Mouse (Mus musculus) embryonic facial prominence, embryonic 12.5 days (tissue): Measurements from ENCODE around the gene Pgf. TPM values are rescaled to one million over a fixed set of nuclear protein-coding genes. Genes with fewer than 3 reads are reported as not detected.

Experiments
- ATAC-seq: fragments of 200-750 bp; cut with Nextera tagmentation; 2 replicates; pipeline ENCODE4 v1.8.0; 2017; ENCODE audit not compliant: insufficient number of reproducible peaks, insufficient read depth, low FRiP score, low TSS enrichment
- H3K27ac ChIP-seq: fragments of 300-500 bp; sonication (generic); 2 replicates; pipeline ENCODE4 v1.5.1; 2016; ENCODE audit warnings: mild to moderate bottlenecking
- H3K27me3 ChIP-seq: fragments of 300-500 bp; sonication (generic); 2 replicates; pipeline ENCODE4 v1.6.1; 2016; ENCODE audit warnings: mild to moderate bottlenecking, moderate library complexity
- H3K36me3 ChIP-seq: fragments of 300-500 bp; sonication (generic); 2 replicates; pipeline ENCODE4 v1.6.1; 2016; ENCODE audit warnings: mild to moderate bottlenecking
- H3K4me1 ChIP-seq: fragments of 300-500 bp; sonication (generic); 2 replicates; pipeline ENCODE4 v1.6.1; 2016
- H3K4me2 ChIP-seq: fragments of 300-500 bp; sonication (generic); replicated peaks from 2 replicates; pipeline ENCODE4 v1.6.1; 2016; ENCODE audit warnings: mild to moderate bottlenecking, moderate library complexity
- H3K4me3 ChIP-seq: fragments of 300-500 bp; sonication (generic); 2 replicates; pipeline ENCODE4 v1.5.1; 2016; ENCODE audit warnings: mild to moderate bottlenecking
- H3K9ac ChIP-seq: fragments of 300-500 bp; sonication (generic); 2 replicates; pipeline ENCODE4 v1.6.1; 2016; ENCODE audit warnings: mild to moderate bottlenecking, moderate library complexity
- H3K9me3 ChIP-seq: fragments of 300-500 bp; sonication (generic); 2 replicates; pipeline ENCODE4 v1.6.1; 2016; ENCODE audit warnings: mild to moderate bottlenecking, moderate library complexity
- WGBS: fragments of 180-500 bp; shearing (Covaris S2); methylation state at CpG from one replicate; pipeline ENCODE4 v1.1.7; 2016; 5-methylcytosine and 5-hydroxymethylcytosine counted together
- polyA plus RNA-seq: library from polyadenylated mRNA; unstranded; fragments of >200 nt; fragmentation: Nextera tagmentation; extraction: Ambion mirVana; gene quantifications from 2 replicates; pipeline ENCODE4 v1.2.1, GENCODE M21; 2016

Pgf gene
- polyA plus RNA-seq, 1 experiment from 2014 or later, result 15.4 TPM

GRCm38 (mm10) chr12:85200929-85201829 lies 23.6 kb upstream of the Pgf start:
- 6% methylated on average over 24 of the region's 24 CpGs for WGBS
- peak; percentile 57; the same call in 1 of the 2 replicates for ATAC-seq
- Histone ChIP-seq H3K4me3 (no peak overlapping the region), H3K36me3 (no peaks in the 10 kb centered on the region), H3K4me1 (peaks cover 49% of the 10 kb centered on the region), H3K27me3 (peaks cover 16% of the 10 kb centered on the region), H3K27ac (peak overlapping the region; percentile 77), H3K9ac (0 out of 2 replicates have a peak overlapping the region, but pooled peaks have one; percentile 24), H3K9me3 (no peaks in the 10 kb centered on the region), H3K4me2 (peak overlapping the region; percentile 36)

- H3K4me1 ChIP-seq, result peaks cover 55% of the 10 kb centered on the region
- no peak for ATAC-seq
- WGBS, result 67% methylated on average over 1 of the region's 1 CpGs
- H3K27me3 ChIP-seq, result peaks cover 16% of the 10 kb centered on the region
- no peaks in the 10 kb centered on the region for H3K36me3 ChIP-seq
- H3K27ac ChIP-seq, result no peak overlapping the region
- H3K9me3 ChIP-seq, result no peaks in the 10 kb centered on the region
- peak overlapping the region; percentile 25; the same call in 1 of the 2 replicates for H3K9ac ChIP-seq
- H3K4me2 ChIP-seq, result no peak overlapping the region
- H3K4me3 ChIP-seq, result no peak overlapping the region
These were observed 22.4 kb upstream of the Pgf start for GRCm38 (mm10) chr12:85199954-85200353.

- Histone ChIP-seq H3K4me3 (no peak overlapping the region), H3K27me3 (peaks cover 16% of the 10 kb centered on the region), H3K9me3 (no peaks in the 10 kb centered on the region), H3K27ac (peak overlapping the region; percentile 57), H3K4me1 (peaks cover 67% of the 10 kb centered on the region), H3K9ac (no peak overlapping the region), H3K4me2 (0 out of 2 replicates have a peak overlapping the region, but pooled peaks have one; percentile 15), H3K36me3 (no peaks in the 10 kb centered on the region)
- WGBS, result 8% methylated on average over 8 of the region's 8 CpGs
- ATAC-seq, result no peak; the same call in 1 of the 2 replicates
These were observed 20.3 kb upstream of the Pgf start for GRCm38 (mm10) chr12:85197936-85198335.

GRCm38 (mm10) chr12:85197371-85197770 lies 19.8 kb upstream of the Pgf start:
- no peaks in the 10 kb centered on the region for H3K36me3 ChIP-seq
- H3K4me3 ChIP-seq, result no peak overlapping the region
- H3K27me3 ChIP-seq, result peaks cover 16% of the 10 kb centered on the region
- H3K4me2 ChIP-seq, result 0 out of 2 replicates have a peak overlapping the region, but pooled peaks have one; percentile 15
- no peak for ATAC-seq
- no peaks in the 10 kb centered on the region for H3K9me3 ChIP-seq
- no peak overlapping the region for H3K9ac ChIP-seq
- WGBS, result 59% methylated on average over 7 of the region's 7 CpGs
- H3K27ac ChIP-seq, result peak overlapping the region; percentile 57
- H3K4me1 ChIP-seq, result peaks cover 72% of the 10 kb centered on the region

- WGBS, result 80% methylated on average over 10 of the region's 10 CpGs
- H3K27me3 ChIP-seq, result peaks cover 16% of the 10 kb centered on the region
- H3K4me1 ChIP-seq, result peaks cover 63% of the 10 kb centered on the region
- no peaks in the 10 kb centered on the region for H3K9me3 ChIP-seq
- ATAC-seq, result no peak
- no peak overlapping the region for H3K4me2 ChIP-seq
- no peak overlapping the region for H3K27ac ChIP-seq
- H3K9ac ChIP-seq, result no peak overlapping the region
- no peaks in the 10 kb centered on the region for H3K36me3 ChIP-seq
- no peak overlapping the region for H3K4me3 ChIP-seq
These were observed 18.6 kb upstream of the Pgf start for GRCm38 (mm10) chr12:85196191-85196590.

- Histone ChIP-seq H3K4me3 (no peak overlapping the region), H3K36me3 (no peaks in the 10 kb centered on the region), H3K27me3 (peaks cover 11% of the 10 kb centered on the region), H3K4me1 (peaks cover 52% of the 10 kb centered on the region), H3K9ac (no peak overlapping the region), H3K27ac (no peak overlapping the region), H3K4me2 (no peak overlapping the region), H3K9me3 (no peaks in the 10 kb centered on the region)
- WGBS, result 86% methylated on average over 5 of the region's 5 CpGs
- no peak for ATAC-seq
These were observed 17.5 kb upstream of the Pgf start for GRCm38 (mm10) chr12:85195086-85195485.

GRCm38 (mm10) chr12:85194623-85195018 lies 17.0 kb upstream of the Pgf start:
- no peaks in the 10 kb centered on the region for H3K9me3 ChIP-seq
- H3K4me1 ChIP-seq, result peaks cover 50% of the 10 kb centered on the region
- ATAC-seq, result no peak
- WGBS, result 54% methylated on average over 4 of the region's 4 CpGs
- H3K36me3 ChIP-seq, result no peaks in the 10 kb centered on the region
- no peak overlapping the region for H3K9ac ChIP-seq
- no peak overlapping the region for H3K4me3 ChIP-seq
- H3K27ac ChIP-seq, result no peak overlapping the region
- peaks cover 7% of the 10 kb centered on the region; the same call in 1 of the 2 replicates for H3K27me3 ChIP-seq
- no peak overlapping the region for H3K4me2 ChIP-seq

GRCm38 (mm10) chr12:85193923-85194622 lies 16.5 kb upstream of the Pgf start:
- ATAC-seq, result no peak
- 93% methylated on average over 11 of the region's 11 CpGs for WGBS
- no peak overlapping the region for H3K27ac ChIP-seq

GRCm38 (mm10) chr12:85193146-85193545 lies 15.6 kb upstream of the Pgf start:
- peaks cover 45% of the 10 kb centered on the region for H3K4me1 ChIP-seq
- no peaks in the 10 kb centered on the region for H3K36me3 ChIP-seq
- H3K9me3 ChIP-seq, result no peaks in the 10 kb centered on the region
- no peak for ATAC-seq
- H3K27me3 ChIP-seq, result no peaks in the 10 kb centered on the region
- no peak overlapping the region for H3K27ac ChIP-seq
- no peak overlapping the region for H3K9ac ChIP-seq
- H3K4me2 ChIP-seq, result no peak overlapping the region
- 81% methylated on average over 10 of the region's 10 CpGs for WGBS
- H3K4me3 ChIP-seq, result no peak overlapping the region

More at GRCm38 (mm10) chr12:85193923-85194622, 16.5 kb upstream of the Pgf start:
- Histone ChIP-seq H3K4me2 (no peak overlapping the region), H3K9ac (no peak overlapping the region), H3K9me3 (no peaks in the 10 kb centered on the region), H3K27me3 (0 out of 2 replicates have a peak, but pooled peaks cover 2% of the 10 kb centered on the region), H3K4me1 (peaks cover 50% of the 10 kb centered on the region), H3K4me3 (no peak overlapping the region), H3K36me3 (no peaks in the 10 kb centered on the region)

- Histone ChIP-seq H3K4me3 (no peak overlapping the region), H3K4me1 (peaks cover 39% of the 10 kb centered on the region), H3K9me3 (no peaks in the 10 kb centered on the region), H3K9ac (no peak overlapping the region), H3K36me3 (no peaks in the 10 kb centered on the region), H3K4me2 (no peak overlapping the region), H3K27me3 (no peaks in the 10 kb centered on the region), H3K27ac (no peak overlapping the region)
- WGBS, result 24% methylated on average over 19 of the region's 19 CpGs
- no peak for ATAC-seq
These were observed 15.0 kb upstream of the Pgf start for GRCm38 (mm10) chr12:85192461-85193108.

GRCm38 (mm10) chr12:85190290-85190689 lies 12.7 kb upstream of the Pgf start:
- Histone ChIP-seq H3K27me3 (no peaks in the 10 kb centered on the region), H3K9ac (no peak overlapping the region), H3K36me3 (no peaks in the 10 kb centered on the region), H3K4me3 (no peak overlapping the region), H3K4me1 (peaks cover 31% of the 10 kb centered on the region), H3K27ac (no peak overlapping the region), H3K4me2 (no peak overlapping the region), H3K9me3 (no peaks in the 10 kb centered on the region)
- 78% methylated on average over 7 of the region's 7 CpGs for WGBS
- no peak for ATAC-seq
